Mouse (Mus musculus) lung, postnatal 0 days (tissue): ENCODE measurements around the gene Kif9.

Source experiments
- CTCF ChIP-seq: IDR thresholded peaks from 2 replicates; pipeline ENCODE4 v1.5.1; 2016; ENCODE audit warnings: antibody characterized with exemption, mild to moderate bottlenecking
- EP300 ChIP-seq: IDR thresholded peaks from 2 replicates; pipeline ENCODE4 v1.6.1; 2016; ENCODE audit warnings: antibody characterized with exemption, mild to moderate bottlenecking, control low read depth

- no peak for TF ChIP-seq CTCF
- TF ChIP-seq EP300, result no peak
Observed at GRCm38 (mm10) chr9:110541988-110542387, 65.2 kb downstream of the Kif9 start.
